Mouse (Mus musculus): ENCODE measurements around the gene Rbm31y. TPM values are rescaled to one million over a fixed set of nuclear protein-coding genes. Genes with fewer than 3 reads are reported as not detected.
"Not testable (repeated sequence)": the region's sequence is repeated elsewhere in the genome, so short reads cannot be mapped to it uniquely, and the experiment has no call there.

The Rbm31y gene
- total RNA-seq (2021) = not detected

- DNase-seq; intact Hi-C loops (cut with DNase I): not testable (repeated sequence)
Observed at GRCm38 (mm10) chrY:17400461-17400860, at the start of gene Rbm31y. TSS of gene Rbm31y (plus strand) at chrY:17400761.

Measured in heart, postnatal 10 days (tissue).